Mouse (Mus musculus): ENCODE data around the gene Gpnmb. TPM values are rescaled to one million over a fixed set of nuclear protein-coding genes. Genes with fewer than 3 reads are reported as not detected.

Gpnmb gene
- polyA plus RNA-seq (2015; fragmentation: Nextera tagmentation; extraction: Ambion mirVana) = 0.25 and 0.38 TPM in 2 replicates

GRCm38 (mm10) chr6:49036275-49037267, at the start of gene Gpnmb:
Gene Gpnmb, plus strand, starts transcription at chr6:49036546.

GRCm38 (mm10) chr6:49073304-49074116, 37.2 kb downstream of the Gpnmb start, which contains the start of gene Malsu1:
Gene Malsu1, plus strand, starts transcription at chr6:49073795.

Other genes with a start within 250 kb of the Gpnmb start
- gene Tmem176a, start 195.6 kb upstream of the Gpnmb start, polyA plus RNA-seq (2015; fragmentation: Nextera tagmentation; extraction: Ambion mirVana) = 50.5 and 64.7 TPM in 2 replicates
- gene Tmem176b, start 195.1 kb upstream of the Gpnmb start, polyA plus RNA-seq (2015; fragmentation: Nextera tagmentation; extraction: Ambion mirVana) = 105 and 133 TPM in 2 replicates
- gene Aoc1, start 163.7 kb upstream of the Gpnmb start, polyA plus RNA-seq (2015; fragmentation: Nextera tagmentation; extraction: Ambion mirVana) = 0.05 and 0.17 TPM in 2 replicates
- not detected in 2 replicates for gene 1600015I10Rik, start 106.7 kb upstream of the Gpnmb start, polyA plus RNA-seq (2015; fragmentation: Nextera tagmentation; extraction: Ambion mirVana)
- gene Doxl2, start 61.6 kb upstream of the Gpnmb start, polyA plus RNA-seq (2015; fragmentation: Nextera tagmentation; extraction: Ambion mirVana) = not detected in 2 replicates
- not detected in 2 replicates for gene Svs1, start 49.7 kb upstream of the Gpnmb start, polyA plus RNA-seq (2015; fragmentation: Nextera tagmentation; extraction: Ambion mirVana)
- 57.7 and 58.9 TPM in 2 replicates for gene Malsu1, start 37.2 kb downstream of the Gpnmb start, polyA plus RNA-seq (2015; fragmentation: Nextera tagmentation; extraction: Ambion mirVana)
- 22.8 and 24.5 TPM in 2 replicates for gene Igf2bp3, start 178.4 kb downstream of the Gpnmb start, polyA plus RNA-seq (2015; fragmentation: Nextera tagmentation; extraction: Ambion mirVana)
- 73.4 and 79.9 TPM in 2 replicates for gene Tra2a, start 227.5 kb downstream of the Gpnmb start, polyA plus RNA-seq (2015; fragmentation: Nextera tagmentation; extraction: Ambion mirVana)